Mouse (Mus musculus) embryonic fibroblast, embryonic 13.5 days (primary cell): ENCODE measurements around the gene Ctxn1.

Experiments
- CTCF ChIP-seq: IDR thresholded peaks from 2 replicates; pipeline ENCODE4 v1.5.1; 2011; ENCODE audit warnings: mild to moderate bottlenecking, control low read depth, low read length, moderate library complexity, borderline replicate concordance; ENCODE audit not compliant: insufficient read depth
- POLR2A ChIP-seq: IDR thresholded peaks from 2 replicates; pipeline ENCODE4 v1.6.1; 2011; ENCODE audit warnings: low read depth, mild to moderate bottlenecking, control low read depth, low read length, moderate library complexity

DNA sequence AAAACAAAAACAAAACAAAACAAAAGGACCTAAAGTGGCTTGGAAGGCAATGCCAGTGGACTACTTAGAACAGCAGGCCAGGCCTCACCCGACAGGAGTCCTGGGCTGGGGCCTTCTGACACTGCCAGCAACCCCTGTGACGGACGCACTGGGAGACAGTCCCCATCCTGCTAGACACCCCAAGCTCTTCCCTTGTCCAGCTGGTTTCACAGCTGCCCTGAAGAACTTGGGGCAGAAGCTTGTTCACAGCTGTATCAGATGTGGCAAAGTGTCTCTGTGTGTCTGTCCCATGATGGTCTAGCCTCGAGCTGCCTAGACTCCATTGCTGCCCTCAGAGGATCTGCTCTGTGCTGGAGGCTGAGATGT lies 714 bp upstream of the Ctxn1 start:
- TF ChIP-seq CTCF (no peak), POLR2A (no peak)
